20 mouse cellular contexts compared by ENCODE assay signal in genomic region chr6:37292068-37292467, GRCm38 (mm10).
"Had no signal": no experiment of that assay in that cellular context is flagged by ENCODE, and none has a peak within 500 bp of the region (broad histone marks: within the 10 kb centered on the region; RNA-seq: fewer than 3 reads in every experiment).

No protein-coding gene starts in this region.

- H3K27ac ChIP-seq: intestine, embryonic 15.5 days; kidney, embryonic 15.5 days; limb, embryonic 13.5 days; liver, embryonic 12.5 days; liver, embryonic 15.5 days; lung, embryonic 15.5 days had no signal

- H3K36me3 ChIP-seq: intestine, embryonic 15.5 days; kidney, embryonic 15.5 days; limb, embryonic 13.5 days; liver, embryonic 12.5 days; liver, embryonic 15.5 days; lung, embryonic 15.5 days had no signal

- H3K4me1 ChIP-seq: intestine, embryonic 15.5 days; kidney, embryonic 15.5 days; limb, embryonic 13.5 days; liver, embryonic 12.5 days; liver, embryonic 15.5 days; lung, embryonic 15.5 days had no signal

- H3K4me2 ChIP-seq: intestine, embryonic 15.5 days; kidney, embryonic 15.5 days; limb, embryonic 13.5 days; liver, embryonic 12.5 days; liver, embryonic 15.5 days; lung, embryonic 15.5 days; midbrain, embryonic 11.5 days had no signal

- H3K4me3 ChIP-seq: intestine, embryonic 15.5 days; kidney, embryonic 15.5 days; limb, embryonic 13.5 days; liver, embryonic 12.5 days; liver, embryonic 15.5 days; lung, embryonic 15.5 days had no signal

- H3K9ac ChIP-seq: intestine, embryonic 15.5 days; kidney, embryonic 15.5 days; limb, embryonic 13.5 days; liver, embryonic 12.5 days; liver, embryonic 15.5 days; lung, embryonic 15.5 days had no signal

- ATAC-seq: intestine, embryonic 15.5 days; liver, embryonic 12.5 days had no signal

- DNase-seq: kidney, adult 11 months; kidney, adult 8-10 months; kidney, postnatal 10 days; kidney, postnatal 36 days; left cerebral cortex, postnatal 4 days; liver; lung, adult 18-20 months; lung, postnatal 10 days; lung, postnatal 4 days; midbrain, embryonic 14.5 days; right cerebral cortex, adult 18-20 months; right cerebral cortex, postnatal 14 days; thymus, postnatal 25 days had no signal

- H3K9me3 ChIP-seq: intestine, embryonic 15.5 days; kidney, embryonic 15.5 days; limb, embryonic 13.5 days; liver, embryonic 12.5 days; liver, embryonic 15.5 days; lung, embryonic 15.5 days had no signal
